Mouse (Mus musculus) heart, adult 2 months (tissue): Measurements from ENCODE around the gene Hjurp. TPM values are rescaled to one million over a fixed set of nuclear protein-coding genes. Genes with fewer than 3 reads are reported as not detected.
A peak's percentile ranks its signal among the peaks of the same experiment; 100 is the strongest.

Experiments used
- DNase-seq, 2 experiments: peaks; one replicate each; pipeline ENCODE4 v3.0.0; 2021
- H3K27ac ChIP-seq: fragments of 200-600 bp; 2 replicates; pipeline ENCODE4 v1.8.1; 2022
- H3K27me3 ChIP-seq: fragments of 200-500 bp; 2 replicates; pipeline ENCODE4 v1.6.1; 2012; ENCODE audit warnings: mild to moderate bottlenecking, low read length, inconsistent platforms, mixed read lengths; ENCODE audit not compliant: control insufficient read depth, insufficient read depth
- H3K36me3 ChIP-seq: fragments of 200-500 bp; 2 replicates; pipeline ENCODE4 v1.6.1; 2012; ENCODE audit warnings: low read length, inconsistent platforms; ENCODE audit not compliant: control insufficient read depth, insufficient read depth
- H3K4me1 ChIP-seq: fragments of 200-500 bp; 2 replicates; pipeline ENCODE4 v1.6.1; 2011; ENCODE audit warnings: low read length; ENCODE audit not compliant: control insufficient read depth, insufficient read depth
- H3K4me3 ChIP-seq: fragments of 200-600 bp; 2 replicates; pipeline ENCODE4 v1.8.1; 2022
- H3K79me2 ChIP-seq: fragments of 200-500 bp; replicated peaks from 2 replicates; pipeline ENCODE4 v1.6.1; 2012; ENCODE audit warnings: mild to moderate bottlenecking, inconsistent platforms, low read length, moderate library complexity, mixed read lengths; ENCODE audit not compliant: control insufficient read depth, insufficient read depth
- H3K9ac ChIP-seq: fragments of 200-500 bp; 2 replicates; pipeline ENCODE4 v1.6.1; 2012; ENCODE audit warnings: low read depth, mild to moderate bottlenecking, control low read depth, inconsistent platforms, low read length, mixed read lengths
- CTCF ChIP-seq: fragments of 200-600 bp; IDR thresholded peaks from 2 replicates; pipeline ENCODE4 v1.8.1; 2022; ENCODE audit warnings: antibody characterized with exemption, mild to moderate bottlenecking, moderate library complexity
- EP300 ChIP-seq: fragments of 200-500 bp; IDR thresholded peaks from 2 replicates; pipeline ENCODE4 v1.6.1; 2011; ENCODE audit warnings: low read depth, low read length, control low read depth; ENCODE audit not compliant: insufficient read depth
- POLR2A ChIP-seq: fragments of 200-500 bp; IDR thresholded peaks from 2 replicates; pipeline ENCODE4 v1.6.1; 2011; ENCODE audit warnings: mild to moderate bottlenecking, low read depth, low read length, control low read depth; ENCODE audit not compliant: insufficient read depth
- WGBS: fragments of 180-500 bp; shearing (Covaris S2); methylation state at CpG from one replicate; pipeline ENCODE4 v1.1.7; 2018; 5-methylcytosine and 5-hydroxymethylcytosine counted together
- intact Hi-C: fragments of 180-260 bp; cut with DNase I; formaldehyde crosslinking; loops from one replicate; pipeline ENCODE4 v1.15.1; 2025
- polyA plus RNA-seq: library from polyadenylated mRNA; depleted of rRNA; stranded (reverse); fragments of >200 nt; gene quantifications from 2 replicates; pipeline ENCODE4 v1.2.3, GENCODE M21; 2012
- total RNA-seq, 2 experiments: library from RNA; stranded (reverse); gene quantifications; 2 replicates each; pipeline ENCODE4 v1.2.3; 2021

The Hjurp gene
- total and polyA plus RNA-seq, 3 experiments, result 8.7 to 23.9 (median 11.5) TPM

DNA sequence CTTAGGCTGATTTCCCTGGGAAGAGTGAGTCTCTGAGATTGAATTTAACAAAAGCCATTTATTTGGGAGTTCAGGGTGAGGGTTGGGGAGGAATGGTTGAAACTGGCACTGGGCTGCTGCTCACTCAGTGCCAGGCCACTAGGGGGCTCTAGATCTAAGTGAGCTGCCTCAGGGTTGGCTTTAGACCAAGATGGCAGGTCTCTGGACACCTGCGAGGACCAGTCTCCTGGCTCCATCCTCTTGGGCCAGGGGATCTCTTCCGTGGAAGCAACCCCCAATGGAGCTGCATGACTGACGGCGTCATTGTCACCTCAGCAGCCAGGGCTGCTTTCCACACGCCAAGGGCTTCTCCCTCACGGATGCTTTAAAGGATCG lies 7.5 kb upstream of the Hjurp start:
- peak in 1 of 2 experiments; percentile 39 for DNase-seq
- no peak overlapping the region for H3K27ac ChIP-seq
- H3K4me1 ChIP-seq, result no peaks in the 10 kb centered on the region
- WGBS, result 54% methylated on average over 7 of the region's 7 CpGs
- intact Hi-C loops, result loop anchor here (10.0 kb wide), 1 partner anchor 280 kb away; the partner anchor contains the start of gene Usp40
- no peak overlapping the region for H3K9ac ChIP-seq
- no peaks in the 10 kb centered on the region for H3K36me3 ChIP-seq
- H3K79me2 ChIP-seq, result no peaks in the 10 kb centered on the region
- peak; percentile 67 for TF ChIP-seq CTCF
- TF ChIP-seq POLR2A, result no peak
- no peaks in the 10 kb centered on the region for H3K27me3 ChIP-seq
- no peak overlapping the region for H3K4me3 ChIP-seq

DNA sequence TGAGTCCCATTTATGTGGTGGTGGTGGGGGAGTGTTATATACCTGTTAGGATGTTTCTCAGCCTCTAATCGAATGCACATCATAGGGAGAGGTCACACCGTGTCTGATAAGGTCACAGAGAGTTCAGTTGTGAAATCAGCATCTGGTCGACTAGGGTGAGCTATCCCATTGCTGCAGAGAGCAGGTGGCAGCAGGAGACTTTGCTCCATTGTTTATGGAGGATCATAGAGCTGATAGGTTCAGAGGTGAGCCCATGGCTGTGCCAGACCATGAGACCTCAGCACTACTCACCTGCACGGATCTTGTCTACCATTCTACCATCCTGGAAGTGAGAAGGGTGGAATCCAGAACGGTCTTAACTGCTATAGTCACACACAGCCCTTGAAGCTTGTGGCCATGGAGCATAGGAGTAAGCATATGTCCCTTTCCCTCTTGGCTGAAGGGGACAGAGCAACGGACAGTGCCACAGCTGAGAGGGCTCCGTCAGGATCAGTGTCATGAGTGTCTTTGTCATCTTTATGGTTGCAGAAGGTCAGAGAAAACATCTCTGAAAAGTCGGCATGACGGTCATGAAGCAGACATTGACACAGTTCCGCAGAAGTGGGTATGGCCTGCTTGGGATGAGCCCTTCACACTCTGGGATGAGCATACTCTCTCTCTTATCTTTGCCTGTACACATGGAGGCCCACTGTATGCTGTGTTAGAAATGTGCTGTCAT lies 7.0 kb upstream of the Hjurp start:
- Histone ChIP-seq H3K36me3 (no peaks in the 10 kb centered on the region), H3K4me1 (no peaks in the 10 kb centered on the region), H3K4me3 (no peak overlapping the region), H3K79me2 (no peaks in the 10 kb centered on the region), H3K27me3 (no peaks in the 10 kb centered on the region), H3K9ac (no peak overlapping the region), H3K27ac (no peak overlapping the region)
- peak in 1 of 2 experiments; percentile 37 for DNase-seq
- whole genome bisulfite sequencing, result 54% methylated on average over 10 of the region's 10 CpGs
- TF ChIP-seq EP300, result no peak
- no peak for TF ChIP-seq CTCF
- TF ChIP-seq POLR2A, result no peak
- intact Hi-C loops, result loop anchor here (10.0 kb wide), 1 partner anchor 280 kb away; the partner anchor contains the start of gene Usp40

DNA sequence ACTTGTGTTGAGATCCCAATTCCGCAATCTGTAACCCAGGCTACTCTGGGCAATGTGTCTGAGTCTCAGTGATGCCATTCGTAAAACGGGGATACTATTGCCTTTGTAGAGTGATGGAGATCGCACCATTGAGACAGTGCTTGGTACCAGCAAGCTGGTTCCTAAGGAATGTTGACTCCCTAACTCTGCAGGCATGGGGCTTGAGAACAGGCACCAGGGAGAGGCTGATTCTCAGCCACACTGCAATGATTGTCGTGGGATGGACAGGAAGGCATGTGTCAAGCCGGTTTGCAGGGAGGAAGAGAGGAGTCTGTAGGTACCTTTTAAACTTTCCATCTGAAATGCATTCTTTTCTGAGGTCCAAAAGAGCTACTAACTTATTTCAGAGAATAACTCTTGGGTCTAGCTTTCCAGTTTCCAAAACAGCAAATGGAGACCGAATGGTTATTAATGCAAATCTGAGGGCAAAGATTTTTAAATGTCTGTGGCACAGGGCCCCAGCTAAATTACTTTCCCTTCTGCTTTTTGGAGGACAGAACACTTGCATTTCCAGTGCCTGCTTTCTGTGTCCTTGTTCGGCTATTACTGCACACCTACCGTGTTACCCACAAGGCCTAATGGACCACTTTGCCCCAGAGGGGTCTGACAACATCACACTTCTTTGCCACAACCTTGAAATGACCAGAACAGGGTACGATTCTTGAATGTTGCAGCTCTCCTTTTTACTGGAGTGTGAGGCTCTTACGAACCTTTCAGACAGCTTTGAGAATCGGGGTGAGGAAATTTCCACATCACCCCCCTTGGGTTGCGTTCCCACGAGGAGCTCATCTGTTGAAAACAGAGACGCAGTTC lies 6.2 kb upstream of the Hjurp start:
- 70% methylated on average over 15 of the region's 15 CpGs for WGBS
- intact Hi-C loops, result loop anchor here (10.0 kb wide), 1 partner anchor 279 kb away; the partner anchor contains the start of gene Usp40
- TF ChIP-seq POLR2A (no peak), CTCF (no peak), EP300 (no peak)

DNA sequence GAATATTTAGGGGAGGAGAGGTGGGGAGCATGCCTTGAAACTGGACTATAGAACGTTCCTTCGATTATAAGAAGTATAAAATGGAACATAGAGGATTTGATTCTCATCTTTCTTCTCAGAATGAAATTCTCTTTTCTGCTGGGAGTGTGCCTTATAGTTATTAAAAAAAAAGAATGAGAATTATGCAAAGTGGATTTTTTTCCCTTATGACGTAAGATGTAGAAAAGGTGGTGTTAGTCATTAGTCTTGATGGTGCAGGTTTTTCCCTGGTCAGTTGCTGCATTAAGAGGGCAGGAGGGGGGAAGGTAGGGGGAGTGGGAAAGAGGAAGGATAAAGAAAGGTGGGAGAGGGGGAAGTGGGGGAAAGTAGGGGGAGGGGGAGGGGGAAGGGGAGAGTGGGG lies 4.9 kb upstream of the Hjurp start:
- DNase-seq, result no peak
- Histone ChIP-seq H3K4me3 (no peak overlapping the region), H3K9ac (no peak overlapping the region), H3K36me3 (no peaks in the 10 kb centered on the region), H3K27ac (no peak overlapping the region), H3K4me1 (no peaks in the 10 kb centered on the region), H3K27me3 (no peaks in the 10 kb centered on the region), H3K79me2 (no peaks in the 10 kb centered on the region)
- intact Hi-C loops, result loop anchor here (10.0 kb wide), 1 partner anchor 278 kb away; the partner anchor contains the start of gene Usp40
- 51% methylated on average over 3 of the region's 3 CpGs for WGBS
- TF ChIP-seq EP300, result no peak
- TF ChIP-seq CTCF, result no peak
- no peak for TF ChIP-seq POLR2A

More for the DNA sequence above, 6.2 kb upstream of the Hjurp start:
- no peak overlapping the region for H3K27ac ChIP-seq
- H3K36me3 ChIP-seq, result no peaks in the 10 kb centered on the region
- H3K27me3 ChIP-seq, result no peaks in the 10 kb centered on the region
- no peaks in the 10 kb centered on the region for H3K4me1 ChIP-seq
- DNase-seq, result no peak
- no peaks in the 10 kb centered on the region for H3K79me2 ChIP-seq
- no peak overlapping the region for H3K4me3 ChIP-seq
- H3K9ac ChIP-seq, result no peak overlapping the region

DNA sequence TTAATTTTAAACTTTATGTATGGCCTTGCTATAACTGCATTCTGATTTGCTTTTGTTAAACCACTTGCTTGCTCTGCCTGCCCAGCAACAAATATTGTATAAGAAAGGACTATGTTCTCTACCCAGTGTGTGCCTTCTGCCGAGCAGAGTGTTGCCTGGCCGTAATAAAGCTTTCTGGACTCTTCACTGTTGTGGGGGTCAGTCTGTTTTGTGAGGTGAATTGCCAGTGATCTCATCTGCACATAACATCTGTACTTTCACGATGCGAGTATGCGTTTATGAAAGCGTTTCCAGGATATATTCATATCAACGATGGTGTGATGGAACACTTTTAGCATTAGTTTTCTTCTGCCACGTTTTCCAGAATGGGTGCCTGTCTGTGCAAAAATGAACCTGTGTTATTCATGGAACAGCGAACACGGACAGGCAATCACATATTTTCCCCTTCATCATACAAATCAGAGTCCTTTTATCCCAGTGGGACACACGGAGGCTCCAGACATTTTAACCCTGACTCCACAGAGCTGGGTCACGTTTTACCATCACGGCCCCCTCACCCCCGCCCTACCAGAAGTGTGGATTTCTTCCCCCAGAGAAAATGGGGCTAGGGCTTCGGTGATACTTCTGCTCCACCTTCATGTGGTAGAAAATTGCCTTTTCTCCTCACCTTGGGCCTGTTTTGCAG lies 2.7 kb upstream of the Hjurp start:
- WGBS, result 63% methylated on average over 15 of the region's 15 CpGs
- Histone ChIP-seq H3K79me2 (peaks cover 2% of the 10 kb centered on the region; the same call in 1 of the 2 replicates), H3K9ac (no peak overlapping the region), H3K27ac (no peak overlapping the region), H3K4me3 (no peak overlapping the region), H3K4me1 (peaks cover 7% of the 10 kb centered on the region), H3K27me3 (no peaks in the 10 kb centered on the region), H3K36me3 (peaks cover 7% of the 10 kb centered on the region; the same call in 1 of the 2 replicates)
- intact Hi-C loops, result loop anchor here (10.0 kb wide), 1 partner anchor 275 kb away; the partner anchor contains the start of gene Usp40
- TF ChIP-seq EP300, result no peak
- no peak for TF ChIP-seq POLR2A
- TF ChIP-seq CTCF, result no peak
- peak in 1 of 2 experiments; percentile 24 for DNase-seq
